Mouse (Mus musculus) embryonic facial prominence, embryonic 15.5 days (tissue): ENCODE measurements around the gene Pop7. TPM values are rescaled to one million over a fixed set of nuclear protein-coding genes. Genes with fewer than 3 reads are reported as not detected.

Experiments
- ATAC-seq: fragments of 200-750 bp; cut with Nextera tagmentation; 2 replicates; pipeline ENCODE4 v1.8.0; 2017; ENCODE audit warnings: low read depth, moderate TSS enrichment; ENCODE audit not compliant: insufficient number of reproducible peaks, low FRiP score, low TSS enrichment
- H3K27ac ChIP-seq: fragments of 300-500 bp; sonication (generic); replicated peaks from 2 replicates; pipeline ENCODE4 v1.5.1; 2015; ENCODE audit warnings: mild to moderate bottlenecking, inconsistent platforms
- H3K27me3 ChIP-seq: fragments of 300-500 bp; sonication (generic); 2 replicates; pipeline ENCODE4 v1.6.1; 2015; ENCODE audit warnings: inconsistent platforms
- H3K36me3 ChIP-seq: fragments of 300-500 bp; sonication (generic); 2 replicates; pipeline ENCODE4 v1.6.1; 2015; ENCODE audit warnings: mild to moderate bottlenecking, inconsistent platforms
- H3K4me1 ChIP-seq: fragments of 300-500 bp; sonication (generic); 2 replicates; pipeline ENCODE4 v1.6.1; 2015; ENCODE audit warnings: inconsistent platforms
- H3K4me2 ChIP-seq: fragments of 300-500 bp; sonication (generic); replicated peaks from 2 replicates; pipeline ENCODE4 v1.6.1; 2015; ENCODE audit warnings: mild to moderate bottlenecking, inconsistent platforms
- H3K4me3 ChIP-seq: fragments of 300-500 bp; sonication (generic); replicated peaks from 2 replicates; pipeline ENCODE4 v1.5.1; 2015; ENCODE audit warnings: mild to moderate bottlenecking, inconsistent platforms
- H3K9ac ChIP-seq: fragments of 300-500 bp; sonication (generic); 2 replicates; pipeline ENCODE4 v1.6.1; 2015; ENCODE audit warnings: inconsistent platforms
- H3K9me3 ChIP-seq: fragments of 300-500 bp; sonication (generic); replicated peaks from 2 replicates; pipeline ENCODE4 v1.6.1; 2016; ENCODE audit warnings: inconsistent platforms
- WGBS: fragments of 180-500 bp; shearing (Covaris S2); methylation state at CpG from one replicate; pipeline ENCODE4 v1.1.7; 2015; 5-methylcytosine and 5-hydroxymethylcytosine counted together
- polyA plus RNA-seq: library from polyadenylated mRNA; unstranded; fragments of >200 nt; fragmentation: Nextera tagmentation; extraction: Ambion mirVana; gene quantifications from 2 replicates; pipeline ENCODE4 v1.2.1, GENCODE M21; 2015

Gene Pop7
- polyA plus RNA-seq, 1 experiment from 2014 or later = 45.9 TPM

DNA sequence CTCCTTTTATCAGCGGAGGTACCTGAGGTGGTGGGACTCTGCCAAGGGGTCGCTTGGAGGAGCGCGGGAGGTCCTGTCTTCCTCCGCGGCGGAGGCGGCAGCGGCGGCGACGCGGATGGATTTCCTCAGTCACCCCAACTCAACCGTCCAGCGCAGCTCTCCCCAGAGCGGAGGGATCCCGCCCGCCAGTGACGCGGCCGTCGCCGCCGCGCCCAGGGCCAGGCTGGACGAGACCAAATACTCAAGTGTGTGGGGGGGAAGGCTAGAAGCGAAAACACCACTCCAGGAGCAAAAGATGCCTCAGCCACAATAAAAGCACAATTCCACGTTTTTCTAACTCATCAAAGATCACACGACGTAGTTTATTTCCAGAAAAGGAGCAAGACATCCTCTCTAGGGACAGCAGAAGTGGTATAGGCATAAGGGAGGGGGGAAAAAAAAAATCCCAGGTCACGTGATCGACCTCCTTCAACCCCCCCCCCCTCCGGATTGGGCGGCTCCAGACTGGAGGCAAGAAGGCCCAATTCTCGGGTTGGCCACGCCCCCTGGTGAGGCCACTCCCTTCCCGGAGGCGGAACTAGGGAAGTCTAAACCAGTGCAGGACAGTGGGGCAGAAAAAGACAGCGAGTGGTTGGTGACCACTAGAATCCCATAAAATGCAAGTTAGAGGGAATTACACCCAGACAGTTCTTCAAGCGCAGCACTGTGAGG lies 31.0 kb upstream of the Pop7 start, which contains the start of the genes Epo and Gnb2:
Epo (minus strand) TSS at position 126 of the 711 bp plus-strand sequence.
Gnb2 (minus strand) TSS at position 394 of the 711 bp plus-strand sequence.
- ATAC-seq = peak; percentile 79
- H3K9ac ChIP-seq = peak within 1 kb of the TSS; percentile 82
- peak within 1 kb of the TSS; percentile 94 for H3K27ac ChIP-seq
- H3K4me1 ChIP-seq = peaks cover 25% of the 10 kb centered on the region
- H3K4me2 ChIP-seq = peak within 1 kb of the TSS; percentile 83
- peak within 1 kb of the TSS; percentile 75 for H3K4me3 ChIP-seq
- H3K27me3 ChIP-seq = no peaks in the 10 kb centered on the region
- no peaks in the 10 kb centered on the region for H3K9me3 ChIP-seq
- peaks cover 19% of the 10 kb centered on the region for H3K36me3 ChIP-seq
- WGBS = under 1% methylated on average over 40 of the region's 40 CpGs

DNA sequence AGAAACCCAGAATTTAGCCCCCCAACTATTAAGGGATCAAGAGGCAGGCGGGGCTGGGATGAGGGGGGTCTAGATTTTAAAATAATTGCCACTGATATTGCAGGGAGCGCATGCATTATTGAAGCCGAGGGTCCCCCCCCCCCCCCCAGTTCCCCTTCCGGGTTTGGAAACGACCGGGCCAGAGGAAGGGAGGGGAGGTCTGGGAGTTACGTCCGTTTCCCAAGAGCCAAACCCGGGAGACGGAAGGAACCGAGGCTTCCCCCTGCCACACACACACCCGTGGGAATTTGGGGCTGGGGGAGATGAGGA lies 30.4 kb upstream of the Pop7 start:
- ATAC-seq = 0 out of 2 replicates have a peak, but pooled peaks have one; percentile 12
- 0% methylated on average over 11 of the region's 12 CpGs for WGBS

GRCm38 (mm10) chr5:137532131-137532807 lies 30.0 kb upstream of the Pop7 start:
- Histone ChIP-seq H3K9ac (peak overlapping the region; percentile 82), H3K27ac (peak overlapping the region; percentile 94), H3K9me3 (no peaks in the 10 kb centered on the region), H3K4me1 (peaks cover 33% of the 10 kb centered on the region), H3K27me3 (no peaks in the 10 kb centered on the region), H3K4me2 (peak overlapping the region; percentile 83), H3K36me3 (peaks cover 29% of the 10 kb centered on the region), H3K4me3 (peak overlapping the region; percentile 75)
- under 1% methylated on average over 19 of the region's 19 CpGs for WGBS
- ATAC-seq = no peak

More for the DNA sequence above, 30.4 kb upstream of the Pop7 start:
- Histone ChIP-seq H3K4me2 (peak overlapping the region; percentile 83), H3K27ac (peak overlapping the region; percentile 94), H3K9me3 (no peaks in the 10 kb centered on the region), H3K4me3 (peak overlapping the region; percentile 75), H3K4me1 (peaks cover 28% of the 10 kb centered on the region), H3K9ac (peak overlapping the region; percentile 82), H3K36me3 (peaks cover 24% of the 10 kb centered on the region), H3K27me3 (no peaks in the 10 kb centered on the region)

DNA sequence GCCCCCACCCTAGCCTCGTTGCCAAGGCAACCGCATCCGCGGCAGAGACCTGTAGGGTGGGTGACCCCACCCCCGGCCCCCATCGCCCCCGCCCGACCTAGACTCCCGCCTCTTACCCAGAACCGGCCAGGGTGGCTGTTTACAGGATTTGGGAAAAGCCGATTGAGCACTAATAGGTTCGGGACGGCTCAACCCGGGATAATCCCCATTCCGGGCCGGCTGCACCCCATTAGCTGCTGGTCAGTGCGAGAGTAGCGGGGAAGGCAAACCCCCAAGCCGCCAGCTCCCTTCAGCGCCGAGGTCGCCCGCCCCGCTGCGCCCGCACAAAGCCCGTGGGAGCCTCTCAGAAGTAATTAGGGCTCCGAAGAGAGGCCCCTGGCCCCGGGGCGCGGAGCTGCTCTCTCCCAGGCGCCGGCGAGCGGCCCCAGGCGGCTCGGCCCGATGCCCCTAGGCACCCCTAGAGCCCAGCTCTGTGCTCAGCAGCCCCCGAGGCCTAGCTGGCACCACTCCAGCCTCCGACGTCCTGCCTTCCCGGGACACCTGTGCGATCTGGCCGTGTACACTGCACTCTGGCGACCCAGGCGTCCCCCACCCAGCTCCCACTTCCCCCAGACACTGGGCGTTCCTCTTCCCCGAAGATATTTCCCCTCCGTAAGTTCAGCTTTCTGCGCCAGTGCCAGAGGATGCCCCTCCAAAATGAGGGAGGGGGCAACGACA lies 29.3 kb upstream of the Pop7 start:
- H3K36me3 ChIP-seq = peaks cover 35% of the 10 kb centered on the region
- peak; percentile 9; the same call in 1 of the 2 replicates for ATAC-seq

DNA sequence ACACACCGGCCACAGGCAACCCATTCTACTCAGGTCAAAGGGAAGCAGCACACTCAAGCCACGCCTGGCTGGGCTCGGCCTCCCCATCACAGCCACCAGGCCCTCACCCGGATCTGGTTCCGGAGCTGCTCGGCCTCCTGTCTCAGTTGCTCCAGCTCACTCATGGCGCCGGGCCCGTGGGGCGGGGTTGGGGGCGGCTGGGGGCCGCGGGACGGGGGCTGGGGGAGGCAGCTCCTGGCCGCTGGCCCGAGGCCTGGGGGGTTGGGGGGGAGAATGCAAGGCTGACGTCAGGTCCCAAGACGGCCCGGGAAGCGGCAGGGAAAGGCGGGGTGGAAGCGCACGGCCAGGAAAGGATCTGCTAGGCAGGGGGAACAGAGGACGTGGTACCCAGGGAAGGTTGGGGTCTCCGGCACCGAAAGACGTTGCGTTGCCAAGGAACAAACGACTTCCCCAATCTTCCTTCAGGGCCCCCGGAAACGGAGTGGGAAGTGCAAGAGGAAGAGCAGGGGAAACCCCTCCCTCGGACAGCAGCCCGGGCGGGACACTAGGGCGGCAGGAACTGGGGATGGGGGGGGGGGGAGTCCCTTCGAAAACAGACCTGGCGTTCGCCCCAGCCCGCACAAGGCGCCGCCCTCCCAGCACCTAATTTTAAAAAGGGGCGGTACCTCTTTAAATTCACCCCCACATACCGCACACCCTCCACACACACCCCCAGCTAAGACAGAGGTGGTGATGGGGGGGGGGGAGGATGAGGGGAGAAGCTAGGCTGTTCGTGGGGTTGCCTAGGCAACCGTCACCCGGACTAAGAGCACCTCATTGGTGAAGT lies 28.5 kb upstream of the Pop7 start:
- WGBS = under 1% methylated on average over 46 of the region's 46 CpGs
- Histone ChIP-seq H3K9ac (peak overlapping the region; percentile 82), H3K4me3 (peak overlapping the region; percentile 75), H3K27me3 (no peaks in the 10 kb centered on the region), H3K4me2 (peak overlapping the region; percentile 83), H3K4me1 (peaks cover 42% of the 10 kb centered on the region), H3K36me3 (peaks cover 41% of the 10 kb centered on the region), H3K9me3 (no peaks in the 10 kb centered on the region), H3K27ac (peak overlapping the region; percentile 94)
- peak; percentile 55 for ATAC-seq

More for the DNA sequence above, 29.3 kb upstream of the Pop7 start:
- Histone ChIP-seq H3K27ac (peak overlapping the region; percentile 94), H3K4me1 (peaks cover 35% of the 10 kb centered on the region), H3K9ac (peak overlapping the region; percentile 82), H3K9me3 (no peaks in the 10 kb centered on the region), H3K4me2 (peak overlapping the region; percentile 83), H3K27me3 (no peaks in the 10 kb centered on the region), H3K4me3 (peak overlapping the region; percentile 75)
- WGBS = under 1% methylated on average over 51 of the region's 51 CpGs

DNA sequence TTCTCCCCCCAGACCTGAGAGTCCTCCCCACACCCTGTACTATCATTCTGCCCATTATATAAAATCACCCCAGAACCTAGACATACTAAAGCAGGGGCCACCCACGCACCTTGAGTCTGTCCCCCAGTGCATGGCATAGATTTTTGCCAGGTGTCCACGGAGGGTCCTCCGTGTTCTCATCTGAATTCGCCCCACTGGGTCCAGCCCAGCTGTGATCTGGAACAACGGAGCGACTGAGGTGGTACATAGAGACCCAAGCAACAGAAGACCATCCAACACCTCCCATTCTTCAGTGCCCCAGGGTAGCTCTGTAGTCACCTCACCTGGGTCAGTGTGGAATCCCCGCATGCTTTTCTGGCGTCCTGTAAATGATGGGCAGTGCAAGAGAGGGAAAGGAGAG lies 27.8 kb upstream of the Pop7 start:
- H3K4me1 ChIP-seq = peaks cover 43% of the 10 kb centered on the region
- H3K4me2 ChIP-seq = peak overlapping the region; percentile 83
- 64% methylated on average over 8 of the region's 8 CpGs for WGBS
- peak overlapping the region; percentile 94 for H3K27ac ChIP-seq
- peaks cover 48% of the 10 kb centered on the region for H3K36me3 ChIP-seq
- peak overlapping the region; percentile 75 for H3K4me3 ChIP-seq
- ATAC-seq = no peak
- no peaks in the 10 kb centered on the region for H3K9me3 ChIP-seq
- no peaks in the 10 kb centered on the region for H3K27me3 ChIP-seq
- peak overlapping the region; percentile 37 for H3K9ac ChIP-seq

DNA sequence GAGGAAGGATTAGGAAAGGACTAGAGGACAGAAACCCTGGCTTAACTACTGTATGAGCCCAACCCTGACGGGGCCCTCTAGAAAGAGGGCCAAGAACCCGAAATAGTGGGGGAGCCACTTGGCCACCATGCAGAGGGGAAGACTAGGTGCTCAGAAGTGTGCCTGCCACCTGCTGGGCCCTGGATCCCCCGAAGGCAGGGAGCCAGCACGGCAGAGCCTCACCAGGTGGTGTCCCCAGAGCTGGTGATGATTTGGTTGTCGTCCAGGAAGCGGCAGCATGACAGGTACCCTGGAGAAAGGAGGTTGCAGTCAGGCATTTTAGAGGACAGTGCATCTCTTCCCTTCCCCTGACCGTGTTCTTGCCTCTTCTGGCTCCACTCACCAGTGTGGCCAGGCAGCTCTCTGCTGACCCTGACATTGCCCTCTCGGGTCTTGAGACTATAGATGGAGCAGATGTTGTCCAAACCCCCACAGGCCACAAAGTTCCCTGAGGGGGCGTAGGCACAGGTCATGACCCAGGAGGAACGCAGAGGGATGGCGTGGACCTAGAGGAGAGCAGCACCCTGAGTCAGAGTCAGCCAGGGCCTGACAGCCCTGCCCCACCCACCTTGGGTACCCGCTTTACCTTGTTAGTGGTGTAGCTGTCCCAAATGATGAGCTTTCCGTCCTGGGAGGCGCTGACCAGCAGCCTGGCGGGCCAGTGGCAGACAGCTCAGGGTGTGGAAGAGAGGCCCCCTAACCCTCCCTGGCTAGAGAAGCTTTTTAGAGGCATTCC lies 27.1 kb upstream of the Pop7 start:
- H3K9me3 ChIP-seq = no peaks in the 10 kb centered on the region
- H3K4me2 ChIP-seq = peak overlapping the region; percentile 83
- peak overlapping the region; percentile 75; the same call in 1 of the 2 replicates for H3K4me3 ChIP-seq
- no peak overlapping the region for H3K9ac ChIP-seq
- H3K27ac ChIP-seq = peak overlapping the region; percentile 94; the same call in 1 of the 2 replicates
- no peak for ATAC-seq
- 64% methylated on average over 15 of the region's 15 CpGs for WGBS
- no peaks in the 10 kb centered on the region for H3K27me3 ChIP-seq
- H3K36me3 ChIP-seq = peaks cover 55% of the 10 kb centered on the region
- peaks cover 45% of the 10 kb centered on the region for H3K4me1 ChIP-seq

DNA sequence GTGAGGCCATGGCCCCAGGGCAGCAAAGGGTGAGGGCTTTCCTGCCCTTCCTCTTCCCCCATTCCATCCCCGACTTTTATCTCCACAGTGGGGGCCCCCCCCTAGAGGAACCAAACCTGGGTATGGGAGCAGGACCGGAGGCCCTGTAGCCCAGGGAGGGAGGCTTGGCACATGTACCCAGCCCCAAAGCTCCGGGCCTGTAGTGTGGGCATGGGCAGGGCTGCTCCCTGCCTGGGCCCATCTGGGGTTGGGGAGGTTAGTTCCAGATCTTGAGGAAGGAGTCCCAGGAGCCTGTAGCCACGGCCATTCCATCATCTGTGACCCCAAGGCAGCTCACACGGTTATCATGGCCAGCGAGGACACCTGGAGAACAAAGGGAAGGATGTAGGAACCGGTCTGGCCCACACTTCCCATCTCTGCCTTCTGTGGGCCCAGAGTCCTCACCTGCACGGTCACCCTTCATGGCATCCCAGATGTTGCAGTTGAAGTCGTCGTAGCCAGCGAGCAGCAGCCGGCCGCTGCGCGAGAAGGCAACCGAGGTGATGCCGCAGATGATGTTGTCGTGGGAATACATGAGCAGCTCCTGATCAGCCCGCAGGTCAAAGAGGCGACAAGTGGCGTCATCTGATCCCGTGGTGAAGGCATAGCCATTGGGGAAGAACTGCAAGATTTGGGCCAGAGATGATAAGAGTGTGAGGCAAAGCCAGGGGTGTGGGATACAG lies 26.1 kb upstream of the Pop7 start:
- Histone ChIP-seq H3K36me3 (peaks cover 65% of the 10 kb centered on the region), H3K27me3 (no peaks in the 10 kb centered on the region), H3K4me3 (no peak overlapping the region), H3K9me3 (no peaks in the 10 kb centered on the region), H3K4me1 (peaks cover 45% of the 10 kb centered on the region), H3K4me2 (no peak overlapping the region), H3K9ac (peak overlapping the region; percentile 21; the same call in 1 of the 2 replicates), H3K27ac (peak overlapping the region; percentile 22; the same call in 1 of the 2 replicates)
- ATAC-seq = no peak
- 80% methylated on average over 22 of the region's 22 CpGs for WGBS

- Histone ChIP-seq H3K27ac (no peak overlapping the region), H3K9ac (no peak overlapping the region), H3K4me2 (no peak overlapping the region), H3K27me3 (no peaks in the 10 kb centered on the region), H3K9me3 (no peaks in the 10 kb centered on the region), H3K36me3 (peaks cover 75% of the 10 kb centered on the region), H3K4me3 (no peak overlapping the region), H3K4me1 (peaks cover 45% of the 10 kb centered on the region)
- 59% methylated on average over 1 of the region's 1 CpGs for WGBS
- ATAC-seq = no peak
Observed at GRCm38 (mm10) chr5:137527413-137527812, 25.1 kb upstream of the Pop7 start.
